Comparison of ENCODE assay signal across 25 mouse cellular contexts in genomic region chr8:47891641-47892040, GRCm38 (mm10).
"Had no signal": no experiment of that assay in that cellular context is flagged by ENCODE, and none has a peak within 500 bp of the region (broad histone marks: within the 10 kb centered on the region; RNA-seq: fewer than 3 reads in every experiment).

No protein-coding gene starts in this region.

- ATAC-seq: hindbrain, embryonic 16.5 days; intestine, embryonic 16.5 days; liver, embryonic 12.5 days had no signal

- H3K9ac ChIP-seq: heart, embryonic 12.5 days; hindbrain, embryonic 12.5 days; hindbrain, embryonic 14.5 days; kidney, embryonic 15.5 days; limb, embryonic 13.5 days; limb, embryonic 15.5 days; liver, embryonic 12.5 days had no signal

- H3K27ac ChIP-seq: gastrocnemius, adult 2 months; heart, adult 2 months; hindbrain, embryonic 10.5 days; hindbrain, embryonic 12.5 days; hindbrain, embryonic 14.5 days; kidney, embryonic 15.5 days; kidney, postnatal 0 days; limb, embryonic 13.5 days; limb, embryonic 15.5 days; liver, embryonic 12.5 days had no signal

- H3K4me1 ChIP-seq: liver, embryonic 12.5 days had no signal

- DNase-seq: gastrocnemius, adult 2 months; gastrocnemius, postnatal 10 days; gastrocnemius, postnatal 25 days; heart, postnatal 10 days; heart, postnatal 4 days; kidney, adult 11 months; kidney, adult 2 months; kidney, adult 9 months; kidney, postnatal 14 days; kidney, postnatal 36 days; layer of hippocampus, adult 9-11 months; layer of hippocampus, postnatal 36 days; left cerebral cortex, postnatal 4 days had no signal

- H3K9me3 ChIP-seq: heart, embryonic 12.5 days; hindbrain, embryonic 10.5 days; hindbrain, embryonic 12.5 days; kidney, embryonic 15.5 days; limb, embryonic 13.5 days; limb, embryonic 15.5 days; liver, embryonic 12.5 days had no signal

- H3K27me3 ChIP-seq: heart, embryonic 12.5 days; hindbrain, embryonic 12.5 days; kidney, embryonic 15.5 days; limb, embryonic 13.5 days; limb, embryonic 15.5 days; liver, embryonic 12.5 days had no signal

- H3K4me2 ChIP-seq: heart, embryonic 12.5 days; hindbrain, embryonic 12.5 days; hindbrain, embryonic 14.5 days; kidney, embryonic 15.5 days; limb, embryonic 13.5 days; limb, embryonic 15.5 days; liver, embryonic 12.5 days had no signal

- H3K4me3 ChIP-seq: gastrocnemius, adult 2 months; heart, adult 2 months; heart, embryonic 12.5 days; hindbrain, embryonic 10.5 days; hindbrain, embryonic 12.5 days; kidney, embryonic 15.5 days; limb, embryonic 13.5 days; limb, embryonic 15.5 days; liver, embryonic 12.5 days had no signal
